Mouse (Mus musculus): ENCODE data around the gene Depdc1b. TPM values are rescaled to one million over a fixed set of nuclear protein-coding genes. Genes with fewer than 3 reads are reported as not detected.

Depdc1b gene
- polyA plus RNA-seq, 1 experiment, result 0.82 TPM

- Histone ChIP-seq H3K36me3 (ENCODE audit: control insufficient read depth, insufficient read depth, low read length) (no peaks in the 10 kb centered on the region), H3K27me3 (ENCODE audit: control insufficient read depth, insufficient read depth, low read length) (no peaks in the 10 kb centered on the region), H3K4me1 (ENCODE audit: control insufficient read depth, insufficient read depth, insufficient read length, low read length) (peaks cover 3% of the 10 kb centered on the region; the same call in 1 of the 2 replicates), H3K27ac (ENCODE audit: insufficient read depth, low read depth, low read length) (no peak overlapping the region), H3K4me3 (ENCODE audit: low read depth, low read length) (peak overlapping the region; percentile 34)
- WGBS, result 27% methylated on average over 12 of the region's 12 CpGs
- TF ChIP-seq POLR2A (IDR thresholded peaks at IDR 0.05; ENCODE audit: low read depth, low read length) (no peak), CTCF (IDR thresholded peaks at IDR 0.05; ENCODE audit: extremely low read depth, insufficient read length, insufficient replicate concordance, low read depth, low read length) (no peak)
Observed at GRCm38 (mm10) chr13:108297350-108298093, 18.6 kb upstream of the Depdc1b start.

GRCm38 (mm10) chr13:108298241-108298640 is 17.9 kb upstream of the Depdc1b start:
- Histone ChIP-seq H3K27me3 (ENCODE audit: control insufficient read depth, insufficient read depth, low read length) (no peaks in the 10 kb centered on the region), H3K27ac (ENCODE audit: insufficient read depth, low read depth, low read length) (no peak overlapping the region), H3K4me3 (ENCODE audit: low read depth, low read length) (no peak overlapping the region), H3K4me1 (ENCODE audit: control insufficient read depth, insufficient read depth, insufficient read length, low read length) (peaks cover 3% of the 10 kb centered on the region; the same call in 1 of the 2 replicates), H3K36me3 (ENCODE audit: control insufficient read depth, insufficient read depth, low read length) (no peaks in the 10 kb centered on the region)
- TF ChIP-seq CTCF (IDR thresholded peaks at IDR 0.05; ENCODE audit: extremely low read depth, insufficient read length, insufficient replicate concordance, low read depth, low read length), result no peak
- TF ChIP-seq POLR2A (IDR thresholded peaks at IDR 0.05; ENCODE audit: low read depth, low read length), result no peak
- WGBS, result 59% methylated on average over 5 of the region's 5 CpGs

DNA sequence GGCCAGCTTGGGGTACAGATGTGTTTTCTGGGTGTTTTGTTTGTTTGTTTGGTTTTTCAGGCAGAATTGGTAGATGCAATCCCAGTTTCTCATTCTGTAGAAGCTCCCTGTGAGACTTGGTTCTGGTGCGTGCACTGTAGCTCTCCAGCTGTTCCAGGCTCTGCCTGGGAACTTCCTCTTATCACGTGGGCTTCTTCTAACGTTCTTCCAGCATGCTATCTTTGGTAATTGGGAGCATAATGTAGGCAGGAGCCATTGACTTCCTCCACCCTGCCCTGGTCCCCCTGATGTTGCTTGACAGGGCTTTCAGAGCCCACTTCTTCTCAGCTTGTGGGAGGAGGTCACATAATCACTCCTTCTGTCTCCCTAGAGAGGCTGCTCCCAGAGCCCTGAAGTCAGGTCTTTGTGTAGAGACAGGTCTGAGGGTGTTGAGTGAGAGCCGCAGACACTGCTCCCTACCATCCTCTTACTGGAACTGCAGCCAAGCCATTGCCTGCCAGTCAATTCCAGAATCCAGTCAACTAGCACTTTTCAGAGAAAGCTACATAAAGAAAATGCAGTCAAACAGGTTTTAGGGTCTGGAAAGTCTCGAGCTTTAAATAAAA is 15.7 kb upstream of the Depdc1b start:
- H3K27me3 ChIP-seq (ENCODE audit: control insufficient read depth, insufficient read depth, low read length), result no peaks in the 10 kb centered on the region
- TF ChIP-seq CTCF (IDR thresholded peaks at IDR 0.05; ENCODE audit: extremely low read depth, insufficient read length, insufficient replicate concordance, low read depth, low read length), result no peak
- no peak for TF ChIP-seq POLR2A (IDR thresholded peaks at IDR 0.05; ENCODE audit: low read depth, low read length)
- 16% methylated on average over 5 of the region's 5 CpGs for WGBS
- peaks cover 3% of the 10 kb centered on the region; the same call in 1 of the 2 replicates for H3K4me1 ChIP-seq (ENCODE audit: control insufficient read depth, insufficient read depth, insufficient read length, low read length)
- H3K36me3 ChIP-seq (ENCODE audit: control insufficient read depth, insufficient read depth, low read length), result no peaks in the 10 kb centered on the region
- no peak overlapping the region for H3K27ac ChIP-seq (ENCODE audit: insufficient read depth, low read depth, low read length)
- H3K4me3 ChIP-seq (ENCODE audit: low read depth, low read length), result no peak overlapping the region

GRCm38 (mm10) chr13:108301411-108301810 is 14.7 kb upstream of the Depdc1b start:
- H3K27me3 ChIP-seq (ENCODE audit: control insufficient read depth, insufficient read depth, low read length), result no peaks in the 10 kb centered on the region
- 81% methylated on average over 7 of the region's 7 CpGs for WGBS
- H3K4me3 ChIP-seq (ENCODE audit: low read depth, low read length), result no peak overlapping the region
- H3K4me1 ChIP-seq (ENCODE audit: control insufficient read depth, insufficient read depth, insufficient read length, low read length), result peaks cover 3% of the 10 kb centered on the region; the same call in 1 of the 2 replicates
- H3K36me3 ChIP-seq (ENCODE audit: control insufficient read depth, insufficient read depth, low read length), result no peaks in the 10 kb centered on the region
- H3K27ac ChIP-seq (ENCODE audit: insufficient read depth, low read depth, low read length), result no peak overlapping the region
- TF ChIP-seq CTCF (IDR thresholded peaks at IDR 0.05; ENCODE audit: extremely low read depth, insufficient read length, insufficient replicate concordance, low read depth, low read length) (no peak), POLR2A (IDR thresholded peaks at IDR 0.05; ENCODE audit: low read depth, low read length) (no peak)

- H3K4me3 ChIP-seq (ENCODE audit: low read depth, low read length), result no peak overlapping the region
- H3K27me3 ChIP-seq (ENCODE audit: control insufficient read depth, insufficient read depth, low read length), result no peaks in the 10 kb centered on the region
- H3K4me1 ChIP-seq (ENCODE audit: control insufficient read depth, insufficient read depth, insufficient read length, low read length), result no peaks in the 10 kb centered on the region
- TF ChIP-seq POLR2A (IDR thresholded peaks at IDR 0.05; ENCODE audit: low read depth, low read length) (no peak), CTCF (IDR thresholded peaks at IDR 0.05; ENCODE audit: extremely low read depth, insufficient read length, insufficient replicate concordance, low read depth, low read length) (no peak)
- H3K36me3 ChIP-seq (ENCODE audit: control insufficient read depth, insufficient read depth, low read length), result no peaks in the 10 kb centered on the region
- H3K27ac ChIP-seq (ENCODE audit: insufficient read depth, low read depth, low read length), result no peak overlapping the region
- WGBS, result 80% methylated on average over 7 of the region's 7 CpGs
Observed at GRCm38 (mm10) chr13:108302957-108303675, 13.0 kb upstream of the Depdc1b start.

DNA sequence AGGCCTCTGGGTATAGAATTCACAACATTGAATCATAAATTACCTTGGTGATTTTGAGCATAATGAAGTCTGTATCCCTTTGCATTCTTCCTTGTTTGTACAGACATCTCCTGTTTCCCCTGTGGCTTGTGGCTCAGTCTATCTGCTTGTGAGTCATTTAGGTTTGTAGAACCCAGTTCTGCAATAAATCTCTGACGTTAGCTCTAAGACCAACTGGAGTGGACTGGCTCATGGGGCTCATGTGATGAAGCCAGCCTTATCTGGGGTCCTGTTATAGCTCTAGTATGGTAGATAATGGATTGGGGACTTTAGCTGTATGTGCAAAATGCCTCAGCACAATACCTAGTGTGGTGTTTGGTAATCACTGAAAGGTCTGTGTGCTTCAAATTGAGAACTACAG is 12.3 kb upstream of the Depdc1b start:
- Histone ChIP-seq H3K27me3 (ENCODE audit: control insufficient read depth, insufficient read depth, low read length) (no peaks in the 10 kb centered on the region), H3K27ac (ENCODE audit: insufficient read depth, low read depth, low read length) (no peak overlapping the region), H3K4me1 (ENCODE audit: control insufficient read depth, insufficient read depth, insufficient read length, low read length) (no peaks in the 10 kb centered on the region), H3K4me3 (ENCODE audit: low read depth, low read length) (no peak overlapping the region), H3K36me3 (ENCODE audit: control insufficient read depth, insufficient read depth, low read length) (no peaks in the 10 kb centered on the region)
- 79% methylated on average over 1 of the region's 1 CpGs for WGBS
- TF ChIP-seq POLR2A (IDR thresholded peaks at IDR 0.05; ENCODE audit: low read depth, low read length) (no peak), CTCF (IDR thresholded peaks at IDR 0.05; ENCODE audit: extremely low read depth, insufficient read length, insufficient replicate concordance, low read depth, low read length) (no peak)

GRCm38 (mm10) chr13:108304680-108305079 is 11.5 kb upstream of the Depdc1b start:
- Histone ChIP-seq H3K4me1 (ENCODE audit: control insufficient read depth, insufficient read depth, insufficient read length, low read length) (no peaks in the 10 kb centered on the region), H3K27ac (ENCODE audit: insufficient read depth, low read depth, low read length) (no peak overlapping the region), H3K27me3 (ENCODE audit: control insufficient read depth, insufficient read depth, low read length) (no peaks in the 10 kb centered on the region), H3K4me3 (ENCODE audit: low read depth, low read length) (no peak overlapping the region), H3K36me3 (ENCODE audit: control insufficient read depth, insufficient read depth, low read length) (no peaks in the 10 kb centered on the region)
- TF ChIP-seq POLR2A (IDR thresholded peaks at IDR 0.05; ENCODE audit: low read depth, low read length) (no peak), CTCF (IDR thresholded peaks at IDR 0.05; ENCODE audit: extremely low read depth, insufficient read length, insufficient replicate concordance, low read depth, low read length) (no peak)
- 60% methylated on average over 2 of the region's 2 CpGs for WGBS

Measured in small intestine, adult 2 months (tissue).